ENCODE assay signal across 8 mouse cellular contexts in the genomic region with DNA sequence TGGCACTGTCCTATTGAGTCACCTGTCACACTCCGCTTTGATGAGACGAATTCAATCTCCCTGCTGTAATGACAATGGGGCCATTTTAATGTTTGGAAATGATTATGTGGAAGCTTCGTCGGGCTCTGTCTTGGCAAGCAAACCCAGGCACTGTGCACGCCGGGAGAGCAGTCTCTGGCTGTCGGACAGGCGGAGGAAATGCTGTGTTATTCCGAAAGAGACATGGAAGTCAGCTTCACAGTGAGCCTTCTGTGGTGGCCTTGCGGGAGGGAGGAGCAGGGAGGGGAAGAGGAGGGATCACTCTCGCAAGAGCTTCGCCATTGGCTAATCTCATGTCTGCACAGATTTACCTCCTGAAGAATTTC.
DNase-seq lines count a peak whose midpoint lies in the region; ATAC-seq lines count a peak whose summit lies in the region.

No protein-coding gene starts in this region.

- H3K9me3 ChIP-seq in hindbrain, embryonic 11.5 days (ENCODE audit: control insufficient read depth, low read length) = no peaks in the 10 kb centered on the region
- no peaks in the 10 kb centered on the region for H3K9me3 ChIP-seq in hindbrain, embryonic 10.5 days

- ATAC-seq in hindbrain, embryonic 11.5 days (ENCODE audit: low FRiP score) = peak; percentile 54

- no peaks in the 10 kb centered on the region for H3K4me1 ChIP-seq in hindbrain, embryonic 11.5 days (replicated peaks; ENCODE audit: control insufficient read depth, insufficient read depth, low read length)
- H3K4me1 ChIP-seq in hindbrain, embryonic 10.5 days (replicated peaks) = peaks cover 9% of the 10 kb centered on the region

- no peaks in the 10 kb centered on the region for H3K27me3 ChIP-seq in hindbrain, embryonic 11.5 days (ENCODE audit: control insufficient read depth, insufficient read depth, low read length)
- H3K27me3 ChIP-seq in hindbrain, embryonic 10.5 days (ENCODE audit: insufficient read depth, poor library complexity, severe bottlenecking) = no peaks in the 10 kb centered on the region; the same call in 1 of the 2 replicates

- H3K36me3 ChIP-seq in hindbrain, embryonic 11.5 days (ENCODE audit: control insufficient read depth, insufficient read depth, low read length) = no peaks in the 10 kb centered on the region
- H3K36me3 ChIP-seq in hindbrain, embryonic 10.5 days = no peaks in the 10 kb centered on the region

- 60% methylated on average over 12 of the region's 12 CpGs for WGBS in hindbrain, embryonic 11.5 days
- 61% methylated on average over 12 of the region's 12 CpGs for WGBS in hindbrain, embryonic 10.5 days

- H3K4me3 ChIP-seq in hindbrain, embryonic 11.5 days (ENCODE audit: low read depth, low read length) = no peak overlapping the region
- H3K4me3 ChIP-seq in hindbrain, embryonic 10.5 days = no peak overlapping the region

- no peak overlapping the region for H3K9ac ChIP-seq in hindbrain, embryonic 11.5 days (ENCODE audit: low read depth, low read length)

- no peak overlapping the region for H3K27ac ChIP-seq in hindbrain, embryonic 11.5 days (ENCODE audit: low read depth, low read length)
- H3K27ac ChIP-seq in hindbrain, embryonic 10.5 days = no peak overlapping the region

- no peak for DNase-seq in hindbrain, embryonic 11.5 days (ENCODE audit: low spot score)
- no peak for DNase-seq in hindbrain, embryonic 10.5 days (ENCODE audit: low spot score)
- DNase-seq in frontal cortex, postnatal 10 days (ENCODE audit: low spot score in 2 of 2) = peak; percentile 43 to 58
- DNase-seq in layer of hippocampus, postnatal 25 days (ENCODE audit: extremely low spot score in 1 of 2, low spot score in 1 of 2) = peak; percentile 35 to 42
- peak; percentile 47 for DNase-seq in retina, postnatal 7 days (ENCODE audit: low read depth, low spot score)
- DNase-seq in MN1 (ENCODE audit: low spot score) = no peak
- no peak for DNase-seq in kidney, postnatal 14 days
- DNase-seq in gastrocnemius, postnatal 10 days = no peak

- H3K4me2 ChIP-seq in hindbrain, embryonic 11.5 days (replicated peaks; ENCODE audit: low read depth, low read length) = peak overlapping the region; percentile 22; the same call in 1 of the 2 replicates

Comparison
In these comparisons a context has a peak if more than half of its experiments do, and no peak if none do; other contexts are left out.
1. DNase-seq: peak in frontal cortex, postnatal 10 days (2 of 2), layer of hippocampus, postnatal 25 days (2 of 2) and retina, postnatal 7 days (single experiment); none in hindbrain, embryonic 11.5 days (single experiment), hindbrain, embryonic 10.5 days (single experiment), MN1 (single experiment), kidney, postnatal 14 days (single experiment) and gastrocnemius, postnatal 10 days (single experiment).